13 mouse cellular contexts compared by ENCODE assay signal in the genomic region with DNA sequence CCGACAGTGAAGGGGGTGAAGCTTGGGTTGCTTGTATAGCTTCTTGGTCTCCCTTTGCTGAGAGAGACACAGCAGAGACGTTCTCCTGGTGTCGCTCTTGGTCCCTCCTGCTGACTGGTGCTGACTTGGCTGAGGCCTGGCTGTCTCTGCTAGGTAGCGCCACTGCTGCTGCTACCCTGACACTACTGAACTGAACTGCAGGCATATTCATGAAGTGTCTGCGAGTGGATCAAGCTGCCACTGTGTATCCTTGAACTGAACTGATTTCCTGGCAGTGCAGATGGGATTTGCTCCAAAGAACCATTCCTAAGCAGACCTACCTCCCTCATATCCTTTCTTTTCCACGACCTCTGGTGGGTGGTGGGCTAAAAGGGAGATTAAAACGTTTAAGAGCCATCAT.
"Had no signal": no experiment of that assay in that cellular context is flagged by ENCODE, and none has a peak within 500 bp of the region (broad histone marks: within the 10 kb centered on the region; RNA-seq: fewer than 3 reads in every experiment).

No protein-coding gene starts in this region.

- H3K27ac ChIP-seq: kidney, embryonic 15.5 days; limb, embryonic 12.5 days; liver, embryonic 14.5 days; midbrain, embryonic 13.5 days; neural tube, embryonic 15.5 days had no signal

- H3K4me2 ChIP-seq: kidney, embryonic 15.5 days; limb, embryonic 12.5 days; midbrain, embryonic 13.5 days; neural tube, embryonic 15.5 days had no signal

- H3K9ac ChIP-seq: kidney, embryonic 15.5 days; limb, embryonic 12.5 days; liver, embryonic 14.5 days; midbrain, embryonic 13.5 days; neural tube, embryonic 15.5 days had no signal

- H3K36me3 ChIP-seq: kidney, embryonic 15.5 days; limb, embryonic 12.5 days; midbrain, embryonic 13.5 days; neural tube, embryonic 15.5 days had no signal

- H3K27me3 ChIP-seq: kidney, embryonic 15.5 days; midbrain, embryonic 13.5 days; neural tube, embryonic 15.5 days had no signal

- H3K4me3 ChIP-seq: kidney, embryonic 15.5 days; limb, embryonic 12.5 days; midbrain, embryonic 13.5 days; myocyte; neural tube, embryonic 15.5 days had no signal

- ATAC-seq: intestine, embryonic 16.5 days; midbrain, embryonic 13.5 days had no signal

- H3K9me3 ChIP-seq: kidney, embryonic 15.5 days; limb, embryonic 12.5 days; midbrain, embryonic 13.5 days; neural tube, embryonic 15.5 days had no signal

- DNase-seq: kidney, adult 2 months; kidney, postnatal 14 days; layer of hippocampus, adult 9-11 months; layer of hippocampus, postnatal 36 days; thymus, adult 18-20 months; thymus, postnatal 14 days had no signal
